Comparison of ENCODE assay signal across 9 mouse cellular contexts in genomic region chr19:53841915-53842314, GRCm38 (mm10). TPM values are rescaled to one million over a fixed set of nuclear protein-coding genes. Genes with fewer than 3 reads are reported as not detected.
DNase-seq lines count a peak whose midpoint lies in the region; ATAC-seq and TF ChIP-seq lines count a peak whose summit lies in the region.
"Had no signal": no experiment of that assay in that cellular context is flagged by ENCODE, and none has a peak within 500 bp of the region (broad histone marks: within the 10 kb centered on the region; RNA-seq: fewer than 3 reads in every experiment).

No protein-coding gene starts in this region.

- peak; percentile 71 for DNase-seq in layer of hippocampus, adult 11-12 months (ENCODE audit: low spot score)
- no peak for DNase-seq in layer of hippocampus, postnatal 36 days
- peak; percentile 36 for DNase-seq in ES-CJ7 (ENCODE audit: low read depth, low spot score)
- DNase-seq in brain, embryonic 14.5 days (ENCODE audit: low read depth) = no peak
- no peak for DNase-seq in lung, postnatal 0 days (ENCODE audit: low spot score)
- DNase-seq in testis, postnatal 10 days (ENCODE audit: low spot score) = peak; percentile 75
- no peak for DNase-seq in right cerebral cortex, adult 2 months (ENCODE audit: low spot score in 2 of 2)

- H3K27ac ChIP-seq in lung, postnatal 0 days (ENCODE audit: low read length) = no peak overlapping the region
- H3K27ac ChIP-seq in midbrain, embryonic 16.5 days (ENCODE audit: low read length) = no peak overlapping the region
- H3K27ac ChIP-seq: embryonic facial prominence, embryonic 15.5 days had no signal

- no peak overlapping the region for H3K9ac ChIP-seq in lung, postnatal 0 days (replicated peaks; ENCODE audit: low read depth)
- no peak overlapping the region for H3K9ac ChIP-seq in midbrain, embryonic 16.5 days (ENCODE audit: low read depth, low read length)
- H3K9ac ChIP-seq: embryonic facial prominence, embryonic 15.5 days had no signal

- no peak for TF ChIP-seq EP300 in lung, postnatal 0 days (IDR thresholded peaks at IDR 0.05)

- WGBS in lung, postnatal 0 days = 61% methylated on average over 8 of the region's 8 CpGs
- WGBS in midbrain, embryonic 16.5 days = 68% methylated on average over 8 of the region's 8 CpGs

- H3K36me3 ChIP-seq in lung, postnatal 0 days (ENCODE audit: insufficient read depth, low read length) = no peaks in the 10 kb centered on the region
- H3K36me3 ChIP-seq in midbrain, embryonic 16.5 days (ENCODE audit: control insufficient read depth, insufficient read depth, low read length) = no peaks in the 10 kb centered on the region
- H3K36me3 ChIP-seq: embryonic facial prominence, embryonic 15.5 days had no signal

- no peak overlapping the region for H3K4me2 ChIP-seq in lung, postnatal 0 days (replicated peaks; ENCODE audit: low read depth, low read length)
- H3K4me2 ChIP-seq in midbrain, embryonic 16.5 days (ENCODE audit: low read length) = no peak overlapping the region
- H3K4me2 ChIP-seq: embryonic facial prominence, embryonic 15.5 days had no signal

- no peaks in the 10 kb centered on the region for H3K4me1 ChIP-seq in lung, postnatal 0 days (ENCODE audit: insufficient read depth, low read depth, low read length)
- no peaks in the 10 kb centered on the region for H3K4me1 ChIP-seq in midbrain, embryonic 16.5 days (ENCODE audit: control insufficient read depth, insufficient read depth, low read length)

- no peaks in the 10 kb centered on the region for H3K27me3 ChIP-seq in lung, postnatal 0 days (replicated peaks; ENCODE audit: insufficient read depth, low read length)
- no peaks in the 10 kb centered on the region for H3K27me3 ChIP-seq in midbrain, embryonic 16.5 days (ENCODE audit: control insufficient read depth, insufficient read depth, low read depth, low read length)
- H3K27me3 ChIP-seq: embryonic facial prominence, embryonic 15.5 days had no signal

- no peak overlapping the region for H3K4me3 ChIP-seq in lung, postnatal 0 days (ENCODE audit: low read depth, low read length)
- no peak overlapping the region for H3K4me3 ChIP-seq in midbrain, embryonic 16.5 days (ENCODE audit: low read depth, low read length)
- H3K4me3 ChIP-seq: embryonic facial prominence, embryonic 15.5 days had no signal

- TF ChIP-seq POLR2A in brain, embryonic 14.5 days (IDR thresholded peaks at IDR 0.05; ENCODE audit: borderline replicate concordance, extremely low read depth, insufficient read depth, insufficient read length, poor library complexity, severe bottlenecking) = no peak

- H3K9me3 ChIP-seq in lung, postnatal 0 days (ENCODE audit: low read length) = no peaks in the 10 kb centered on the region
- no peaks in the 10 kb centered on the region for H3K9me3 ChIP-seq in midbrain, embryonic 16.5 days (replicated peaks; ENCODE audit: control insufficient read depth, low read length, poor library complexity, severe bottlenecking)
- H3K9me3 ChIP-seq: embryonic facial prominence, embryonic 15.5 days had no signal

- ATAC-seq in lung, postnatal 0 days = no peak
- ATAC-seq in midbrain, embryonic 16.5 days = no peak

- peak; percentile 34; the same call in 1 of the 2 replicates for TF ChIP-seq CTCF in brain, embryonic 14.5 days (IDR thresholded peaks at IDR 0.05; ENCODE audit: borderline replicate concordance, extremely low read depth, insufficient read depth, insufficient read length)
- TF ChIP-seq CTCF in lung, postnatal 0 days (IDR thresholded peaks at IDR 0.05) = peak; percentile 65

RNA-seq across cellular contexts. Expression of gene Pdcd4, which starts 50.1 kb away (rescaled TPM):
- 100 to 1,000 TPM; 115 to 125 TPM for total RNA-seq in layer of hippocampus, postnatal 36 days (2021)
- 23.0 and 30.8 TPM in 2 replicates for polyA plus RNA-seq in brain, embryonic 14.5 days (2012; rRNA removed)
- polyA plus RNA-seq in lung, postnatal 0 days (2015; fragmentation: Nextera tagmentation; extraction: Ambion mirVana) = 64.6 and 68.9 TPM in 2 replicates
- polyA plus RNA-seq in midbrain, embryonic 16.5 days (2015; fragmentation: Nextera tagmentation; extraction: Ambion mirVana) = 65.1 and 69.8 TPM in 2 replicates

Comparison
In these comparisons a context has a peak if more than half of its experiments do, and no peak if none do; other contexts are left out.
1. DNase-seq: peak in layer of hippocampus, adult 11-12 months (single experiment), ES-CJ7 (single experiment) and testis, postnatal 10 days (single experiment); none in layer of hippocampus, postnatal 36 days (0 of 2), brain, embryonic 14.5 days (single experiment), lung, postnatal 0 days (single experiment) and right cerebral cortex, adult 2 months (0 of 2).